Mouse (Mus musculus): ENCODE data around the gene Akt1s1. TPM values are rescaled to one million over a fixed set of nuclear protein-coding genes. Genes with fewer than 3 reads are reported as not detected.
A peak's percentile ranks its signal among the peaks of the same experiment; 100 is the strongest.

The Akt1s1 gene
- total RNA-seq, 1 experiment from 2014 or later = 90.6 TPM

DNA sequence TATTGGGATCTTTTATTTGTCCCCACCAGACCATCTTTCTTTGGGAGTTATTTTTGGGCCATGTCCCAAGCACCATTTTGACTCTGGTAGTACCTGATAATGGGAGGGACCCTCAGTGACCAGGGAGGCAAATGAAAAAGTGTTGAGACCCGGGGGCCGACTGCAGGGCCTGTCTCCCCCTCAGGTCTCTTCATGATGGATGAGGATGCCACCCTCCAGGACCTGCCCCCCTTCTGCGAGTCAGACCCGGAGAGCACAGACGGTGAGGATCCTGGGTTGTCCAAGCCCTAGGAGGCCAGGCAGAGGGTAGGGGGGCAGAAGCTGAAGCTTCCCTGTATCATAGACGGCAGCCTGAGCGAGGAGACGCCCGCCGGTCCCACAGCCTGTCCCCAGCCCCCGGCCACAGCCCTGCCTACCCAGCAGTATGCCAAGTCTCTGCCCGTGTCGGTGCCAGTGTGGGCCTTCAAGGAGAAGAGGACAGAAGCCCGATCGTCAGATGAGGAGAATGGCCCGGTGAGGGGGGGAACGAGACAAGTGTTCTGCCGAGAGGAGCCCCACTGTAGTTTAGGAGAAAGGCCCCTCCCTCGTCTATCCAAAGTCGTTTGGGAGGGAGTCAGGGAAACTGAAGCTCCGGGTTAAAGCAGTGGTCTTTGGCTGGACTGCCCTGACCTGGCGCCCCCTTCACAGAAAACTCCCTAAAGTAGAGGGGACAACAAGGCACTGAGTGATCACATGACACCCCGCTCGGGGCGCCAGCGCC is 5.0 kb downstream of the Akt1s1 start:
- DNase-seq = no peak

DNA sequence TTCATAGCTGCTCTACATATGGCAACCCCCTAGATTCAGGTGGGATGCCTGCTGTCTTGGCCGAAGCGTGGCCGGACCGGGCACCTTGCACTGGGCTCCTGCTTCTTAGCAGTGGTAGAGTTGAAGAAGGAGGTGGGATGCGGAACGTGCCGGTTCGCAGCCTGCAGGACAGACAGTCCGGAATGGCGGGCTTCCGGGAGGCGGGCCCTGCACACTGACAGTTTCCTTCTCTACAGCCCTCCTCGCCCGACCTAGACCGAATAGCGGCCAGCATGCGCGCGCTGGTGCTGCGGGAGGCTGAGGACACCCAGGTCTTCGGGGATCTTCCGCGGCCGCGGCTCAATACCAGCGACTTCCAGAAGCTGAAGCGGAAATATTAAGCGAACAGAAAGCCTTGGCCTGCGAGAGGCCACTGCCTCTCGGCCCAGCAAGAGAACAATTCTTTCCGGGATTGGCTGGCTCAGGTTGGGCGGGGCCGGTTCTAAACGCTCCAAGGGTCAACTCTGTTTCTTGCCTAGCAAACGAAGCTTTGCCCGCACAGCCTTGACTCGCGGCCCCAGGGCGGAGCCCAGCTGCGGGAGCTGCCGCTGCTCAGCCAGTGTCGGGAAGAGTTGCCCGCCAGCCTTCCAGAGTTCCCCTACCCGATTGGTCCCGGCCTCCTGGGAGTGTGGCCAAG is 5.7 kb downstream of the Akt1s1 start:
- peak; percentile 96 for DNase-seq

DNA sequence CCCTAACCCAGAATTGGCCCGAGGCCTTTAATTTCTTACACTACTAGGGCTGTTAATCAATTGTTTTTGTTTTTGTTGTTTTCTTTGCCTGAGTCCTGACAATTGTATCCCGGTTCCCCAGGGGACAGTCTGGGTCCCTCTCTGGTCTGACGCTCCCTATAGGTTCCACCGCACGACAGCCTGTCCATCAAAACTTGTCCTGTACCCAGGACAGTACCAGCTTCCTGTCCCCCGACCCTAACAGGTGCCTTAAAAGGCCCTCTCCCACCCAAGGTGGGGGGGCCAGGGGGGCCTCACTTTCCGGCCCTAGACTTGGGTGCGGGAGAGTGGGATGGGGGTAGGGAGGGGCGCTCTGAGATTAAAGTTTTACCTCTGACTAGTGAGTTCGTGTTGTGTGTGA is 6.2 kb downstream of the Akt1s1 start:
- no peak for DNase-seq

DNA sequence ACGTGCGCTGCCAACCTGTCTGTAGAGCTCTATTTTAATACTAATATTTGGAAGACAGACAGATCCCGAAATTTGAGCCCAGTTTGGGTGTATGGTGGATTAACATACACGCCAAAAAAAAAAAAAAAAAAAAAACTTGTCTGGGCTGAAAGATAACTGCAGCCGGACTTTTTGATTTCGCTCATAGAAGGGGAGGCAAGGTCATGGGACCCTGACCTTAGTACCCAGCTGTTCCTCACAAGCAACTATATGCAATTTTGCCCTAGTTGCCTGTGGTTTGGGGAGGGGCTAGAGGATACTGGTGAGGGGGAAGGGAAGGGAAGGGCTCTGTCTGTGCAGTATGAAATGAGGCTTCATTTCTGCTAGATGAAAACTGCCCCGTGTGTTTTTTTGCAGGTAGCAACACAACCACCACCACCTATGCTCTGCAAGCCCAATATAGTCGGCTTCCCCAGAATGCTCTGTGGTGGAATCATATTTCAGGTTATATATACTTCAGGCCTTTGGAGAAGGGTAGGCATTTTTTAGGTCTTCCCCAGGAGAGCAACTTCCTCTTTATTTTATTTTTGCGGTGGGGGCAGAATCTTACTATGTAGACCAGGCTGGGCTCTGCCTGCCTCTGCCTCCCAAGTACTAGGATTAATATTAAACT is 7.6 kb downstream of the Akt1s1 start:
- no peak for DNase-seq

GRCm38 (mm10) chr7:44857042-44857552 is 8.3 kb downstream of the Akt1s1 start, which contains the start of gene Pnkp:
Pnkp (plus strand) TSS chr7:44857139.
- DNase-seq = peak; percentile 91

DNA sequence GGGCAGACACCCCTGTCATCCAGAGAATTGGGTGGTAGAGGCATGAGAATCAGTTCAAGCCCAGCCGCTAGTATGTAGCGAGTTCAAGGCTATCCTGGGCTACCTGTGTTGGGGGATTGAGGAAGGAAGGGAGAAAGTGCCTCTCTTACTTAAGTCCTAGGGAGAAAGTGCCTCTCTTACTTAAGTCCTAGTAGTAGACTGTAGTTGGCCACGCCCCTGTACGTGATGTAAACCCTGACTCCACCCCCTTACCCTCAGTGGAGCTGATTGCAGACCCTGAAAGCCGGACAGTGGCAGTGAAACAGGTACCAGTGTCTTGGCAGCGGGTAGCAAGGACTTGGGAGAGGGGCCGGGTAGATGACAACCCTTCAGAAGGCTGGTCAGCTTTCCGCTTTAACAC is 9.1 kb downstream of the Akt1s1 start:
- peak; percentile 63 for DNase-seq

DNA sequence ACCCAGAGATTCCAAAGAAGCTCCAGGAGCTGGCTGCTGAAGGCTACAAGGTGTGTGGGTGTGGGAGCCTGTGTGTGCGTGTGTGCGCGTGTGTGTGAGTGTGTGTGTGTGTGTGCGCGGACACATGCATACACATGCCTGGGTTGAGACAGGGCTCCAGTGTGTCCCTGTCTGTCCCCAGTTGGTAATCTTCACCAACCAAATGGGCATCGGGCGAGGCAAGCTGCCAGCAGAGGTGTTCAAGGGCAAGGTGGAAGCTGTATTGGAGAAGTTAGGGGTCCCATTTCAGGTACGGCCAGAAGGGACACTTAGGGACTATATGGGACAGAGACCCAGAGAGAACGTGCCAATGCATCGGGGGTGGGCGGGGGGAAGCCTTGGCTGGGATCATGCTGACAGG is 11.1 kb downstream of the Akt1s1 start:
- DNase-seq = no peak

DNA sequence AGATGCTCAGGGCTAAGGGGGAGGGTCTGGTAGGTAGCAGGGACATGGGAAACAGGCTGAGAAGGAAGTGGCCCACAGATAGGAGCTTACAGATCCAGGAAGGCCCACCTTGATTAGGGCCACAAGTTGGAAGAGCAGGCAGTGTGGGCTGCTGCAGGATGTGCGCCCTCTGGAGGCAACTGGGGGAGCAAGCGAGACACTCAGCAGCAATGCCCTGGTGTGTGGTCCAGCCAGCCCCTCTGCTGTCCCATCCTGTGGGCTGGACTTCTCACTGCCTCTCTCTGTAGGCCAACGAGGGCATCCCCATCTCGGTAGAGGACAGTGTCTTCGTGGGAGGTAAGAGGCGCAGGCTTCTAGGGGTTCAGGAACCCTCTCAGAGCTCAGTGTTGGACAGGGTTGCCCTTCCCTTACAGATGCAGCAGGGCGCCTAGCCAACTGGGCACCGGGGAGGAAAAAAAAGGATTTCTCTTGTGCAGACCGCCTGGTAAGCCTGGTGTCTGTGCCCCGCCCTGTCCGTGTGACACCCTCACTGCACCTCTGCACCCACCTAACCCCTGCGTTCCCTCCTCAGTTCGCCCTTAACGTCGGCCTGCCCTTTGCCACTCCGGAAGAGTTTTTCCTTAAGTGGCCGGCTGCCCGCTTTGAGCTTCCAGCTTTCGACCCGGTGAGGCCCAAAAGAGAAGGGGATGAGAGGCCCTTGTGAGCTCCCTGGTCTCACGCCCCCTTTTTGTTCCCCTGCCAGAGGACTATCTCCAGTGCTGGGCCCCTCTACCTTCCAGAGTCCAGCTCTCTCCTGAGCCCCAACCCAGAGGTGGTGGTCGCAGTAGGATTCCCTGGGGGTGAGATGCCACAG is 12.0 kb downstream of the Akt1s1 start:
- peak; percentile 89 for DNase-seq

DNA sequence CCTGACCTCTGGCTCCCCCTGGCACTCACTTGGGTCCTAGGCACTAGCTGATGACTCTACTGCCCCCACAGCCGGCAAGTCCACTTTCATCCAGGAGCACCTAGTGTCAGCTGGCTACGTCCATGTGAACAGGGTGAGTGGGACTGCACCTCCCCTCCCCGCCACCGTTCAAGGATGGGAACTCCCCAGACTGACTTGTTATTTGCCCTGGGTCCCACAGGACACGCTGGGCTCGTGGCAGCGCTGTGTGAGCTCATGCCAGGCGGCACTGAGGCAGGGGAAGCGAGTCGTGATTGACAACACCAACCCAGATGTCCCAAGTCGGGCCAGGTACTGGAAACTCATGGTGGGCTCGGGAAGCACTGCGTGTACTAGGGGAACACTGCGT is 12.6 kb downstream of the Akt1s1 start:
- no peak for DNase-seq

- DNase-seq = no peak
Observed at GRCm38 (mm10) chr7:44862434-44862833, 13.6 kb downstream of the Akt1s1 start.

DNA sequence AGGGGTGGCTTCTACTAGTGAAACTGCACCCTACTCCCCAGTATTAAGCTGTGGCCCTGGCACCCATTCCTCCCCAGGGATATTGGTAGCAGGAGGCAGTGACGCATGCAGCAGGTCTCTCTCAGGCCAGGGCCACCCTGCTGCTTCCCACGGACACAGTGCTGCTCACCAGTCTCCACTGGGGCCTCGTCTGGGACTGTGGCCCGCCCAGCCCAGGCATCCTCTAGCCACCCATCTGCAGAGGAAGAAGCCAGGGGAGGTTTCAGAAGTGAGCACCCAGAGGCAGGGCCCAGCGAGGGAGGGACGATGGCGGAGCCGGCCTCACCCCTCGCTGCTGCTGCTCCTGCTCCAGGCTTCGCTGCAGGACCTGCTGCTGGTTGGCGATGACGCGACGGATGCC is 14.4 kb downstream of the Akt1s1 start:
- DNase-seq = peak; percentile 55

- DNase-seq = no peak
Observed at GRCm38 (mm10) chr7:44863982-44864494, 15.2 kb downstream of the Akt1s1 start.

DNA sequence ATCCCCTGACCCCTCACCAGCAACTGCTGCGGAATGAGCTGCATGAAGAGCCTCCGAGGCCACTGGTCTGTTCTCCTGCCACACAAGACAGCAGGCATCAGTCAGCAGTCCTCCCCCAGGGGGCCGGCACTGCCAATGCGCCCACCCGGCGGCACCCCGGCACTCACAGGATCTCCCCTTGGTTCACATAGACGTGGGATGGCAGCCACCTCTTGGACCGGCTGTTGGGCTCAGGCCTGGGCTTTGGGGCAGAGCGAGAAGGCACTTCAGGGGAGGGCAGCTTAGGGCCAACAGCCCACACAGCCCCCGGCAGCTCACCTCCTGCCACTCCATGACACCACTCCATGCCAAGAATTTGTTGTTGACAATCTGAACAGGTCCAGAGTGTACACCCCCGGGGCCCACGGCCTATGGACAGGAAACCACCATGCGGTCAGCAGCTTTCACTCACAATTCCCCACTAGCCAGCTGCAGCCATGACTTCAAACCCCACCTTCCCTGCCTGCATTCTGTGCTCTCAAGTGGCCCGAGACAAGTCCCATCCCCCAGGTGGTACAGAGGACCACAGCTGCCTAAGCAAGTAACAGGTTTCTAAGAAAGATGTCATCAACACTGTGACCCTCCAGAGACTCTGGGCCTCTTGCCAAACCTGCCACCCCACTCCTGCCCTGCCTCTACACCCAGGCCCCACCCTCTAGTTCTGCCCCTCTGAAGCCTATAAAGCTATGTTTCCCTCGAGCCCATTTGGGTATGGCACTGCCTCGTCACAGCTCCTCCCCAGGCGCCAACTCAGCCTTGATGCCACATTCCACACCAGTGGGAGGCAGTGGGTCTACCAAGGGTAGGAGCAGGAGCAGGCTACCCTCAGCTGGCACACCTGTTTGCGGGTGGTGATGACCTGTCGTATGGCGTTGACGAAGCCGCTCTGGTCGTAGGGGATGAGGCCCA is 16.1 kb downstream of the Akt1s1 start:
- no peak for DNase-seq

DNA sequence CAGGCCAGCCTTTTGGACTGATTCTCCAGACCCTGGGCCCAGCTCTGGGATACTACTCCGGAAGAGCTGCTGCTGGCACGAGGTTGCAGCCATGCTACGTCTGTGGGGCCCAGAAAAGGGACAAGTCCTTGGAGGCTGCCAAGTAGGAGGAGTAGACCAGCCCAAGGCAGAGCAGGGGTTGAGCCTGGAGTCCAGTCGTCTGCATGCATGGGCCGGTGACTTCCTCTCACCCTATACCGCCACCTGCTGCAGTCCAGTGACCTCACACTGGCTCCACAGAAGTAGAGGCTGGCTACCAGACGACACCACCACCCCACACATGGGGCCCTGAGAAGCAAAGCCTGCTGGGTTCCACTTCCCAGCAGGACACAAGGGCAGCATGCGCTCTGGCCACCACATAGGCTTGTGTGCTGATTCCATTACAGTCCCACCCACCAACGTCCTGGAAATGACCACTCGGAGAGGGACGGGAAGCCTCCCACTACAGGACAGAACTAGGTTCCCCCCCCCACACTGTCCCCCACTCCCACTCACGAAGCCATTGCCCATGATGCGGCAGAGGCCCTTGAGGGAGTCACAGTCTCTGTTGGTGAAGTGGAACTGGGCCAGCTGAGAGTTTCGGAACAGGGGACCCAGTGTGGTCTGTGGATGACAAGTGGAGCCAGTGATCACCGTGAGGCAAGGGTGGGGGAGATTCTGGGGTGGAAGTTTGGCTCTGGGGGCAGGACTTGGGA is 17.7 kb downstream of the Akt1s1 start:
- peak; percentile 91 for DNase-seq

- no peak for DNase-seq
Observed at GRCm38 (mm10) chr7:44867010-44867702, 18.4 kb downstream of the Akt1s1 start.

GRCm38 (mm10) chr7:44867802-44868201 is 19.0 kb downstream of the Akt1s1 start:
- no peak for DNase-seq

DNA sequence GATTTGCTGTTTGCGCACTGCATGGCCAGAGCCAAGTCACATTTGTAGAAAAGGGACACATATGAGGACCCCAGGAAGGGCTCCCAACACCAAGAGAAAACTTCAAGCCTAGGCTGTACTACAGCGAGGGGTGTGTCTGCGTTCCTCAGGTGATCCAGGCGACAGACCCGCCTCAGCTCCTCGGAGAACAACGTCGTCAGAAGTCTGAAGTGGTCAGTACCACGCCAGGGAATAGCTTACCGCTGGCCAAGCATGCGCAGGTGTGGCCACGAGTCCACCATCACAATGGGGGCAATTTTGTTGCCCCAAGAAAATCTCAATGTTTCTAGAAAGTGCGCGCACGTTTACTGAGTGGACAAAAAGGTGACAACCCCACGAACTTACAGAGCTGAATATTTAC is 19.7 kb downstream of the Akt1s1 start:
- DNase-seq = no peak

GRCm38 (mm10) chr7:44868919-44869696 is 20.3 kb downstream of the Akt1s1 start:
- peak; percentile 83 for DNase-seq

All from adrenal gland, postnatal 14 days (tissue).